Mouse (Mus musculus): ENCODE measurements at regions not wholly inside any gene's neighbourhood (a gene's known extent, or its start where the extent isn't known, plus 50 kb on each side); places are given as distances from the start of the nearest gene placed in this dataset.

GRCm38 (mm10) chr2:75458898-75459297, 200.2 kb upstream of the Hnrnpa3 start:
- no peak for TF ChIP-seq CTCF (IDR thresholded peaks at IDR 0.05; ENCODE audit: extremely low read depth, insufficient read length, insufficient replicate concordance, low read depth, low read length)
- no peak for TF ChIP-seq POLR2A (IDR thresholded peaks at IDR 0.05; ENCODE audit: low read depth, low read length)
- Histone ChIP-seq H3K36me3 (ENCODE audit: control insufficient read depth, insufficient read depth, low read length) (no peaks in the 10 kb centered on the region), H3K27ac (ENCODE audit: insufficient read depth, low read depth, low read length) (no peak overlapping the region), H3K4me1 (ENCODE audit: control insufficient read depth, insufficient read depth, insufficient read length, low read length) (no peaks in the 10 kb centered on the region), H3K27me3 (ENCODE audit: control insufficient read depth, insufficient read depth, low read length) (no peaks in the 10 kb centered on the region), H3K4me3 (ENCODE audit: low read depth, low read length) (no peak overlapping the region)
- WGBS = 82% methylated on average over 3 of the region's 3 CpGs

GRCm38 (mm10) chr2:75460419-75460818, 198.6 kb upstream of the Hnrnpa3 start:
- WGBS = 83% methylated on average over 5 of the region's 5 CpGs
- Histone ChIP-seq H3K27ac (ENCODE audit: insufficient read depth, low read depth, low read length) (no peak overlapping the region), H3K27me3 (ENCODE audit: control insufficient read depth, insufficient read depth, low read length) (no peaks in the 10 kb centered on the region), H3K36me3 (ENCODE audit: control insufficient read depth, insufficient read depth, low read length) (no peaks in the 10 kb centered on the region), H3K4me3 (ENCODE audit: low read depth, low read length) (no peak overlapping the region), H3K4me1 (ENCODE audit: control insufficient read depth, insufficient read depth, insufficient read length, low read length) (no peaks in the 10 kb centered on the region)
- no peak for TF ChIP-seq CTCF (IDR thresholded peaks at IDR 0.05; ENCODE audit: extremely low read depth, insufficient read length, insufficient replicate concordance, low read depth, low read length)
- no peak for TF ChIP-seq POLR2A (IDR thresholded peaks at IDR 0.05; ENCODE audit: low read depth, low read length)

GRCm38 (mm10) chr2:75461019-75461418, 198.0 kb upstream of the Hnrnpa3 start:
- Histone ChIP-seq H3K36me3 (ENCODE audit: control insufficient read depth, insufficient read depth, low read length) (no peaks in the 10 kb centered on the region), H3K4me3 (ENCODE audit: low read depth, low read length) (no peak overlapping the region), H3K27ac (ENCODE audit: insufficient read depth, low read depth, low read length) (no peak overlapping the region), H3K4me1 (ENCODE audit: control insufficient read depth, insufficient read depth, insufficient read length, low read length) (no peaks in the 10 kb centered on the region), H3K27me3 (ENCODE audit: control insufficient read depth, insufficient read depth, low read length) (no peaks in the 10 kb centered on the region)
- TF ChIP-seq CTCF (IDR thresholded peaks at IDR 0.05; ENCODE audit: extremely low read depth, insufficient read length, insufficient replicate concordance, low read depth, low read length) (no peak), POLR2A (IDR thresholded peaks at IDR 0.05; ENCODE audit: low read depth, low read length) (no peak)
- WGBS = 81% methylated on average over 5 of the region's 5 CpGs

GRCm38 (mm10) chr2:75461421-75461991, 197.6 kb upstream of the Hnrnpa3 start:
- Histone ChIP-seq H3K27me3 (ENCODE audit: control insufficient read depth, insufficient read depth, low read length) (no peaks in the 10 kb centered on the region), H3K4me3 (ENCODE audit: low read depth, low read length) (no peak overlapping the region)
- WGBS = 76% methylated on average over 10 of the region's 10 CpGs

GRCm38 (mm10) chr2:75462030-75462671, 196.9 kb upstream of the Hnrnpa3 start:
- Histone ChIP-seq H3K4me1 (ENCODE audit: control insufficient read depth, insufficient read depth, insufficient read length, low read length) (no peaks in the 10 kb centered on the region), H3K36me3 (ENCODE audit: control insufficient read depth, insufficient read depth, low read length) (no peaks in the 10 kb centered on the region), H3K27ac (ENCODE audit: insufficient read depth, low read depth, low read length) (no peak overlapping the region), H3K27me3 (ENCODE audit: control insufficient read depth, insufficient read depth, low read length) (no peaks in the 10 kb centered on the region), H3K4me3 (ENCODE audit: low read depth, low read length) (no peak overlapping the region)
- 86% methylated on average over 5 of the region's 5 CpGs for WGBS
- TF ChIP-seq POLR2A (IDR thresholded peaks at IDR 0.05; ENCODE audit: low read depth, low read length) (no peak), CTCF (IDR thresholded peaks at IDR 0.05; ENCODE audit: extremely low read depth, insufficient read length, insufficient replicate concordance, low read depth, low read length) (no peak)

More at GRCm38 (mm10) chr2:75461421-75461991, 197.6 kb upstream of the Hnrnpa3 start:
- TF ChIP-seq POLR2A (IDR thresholded peaks at IDR 0.05; ENCODE audit: low read depth, low read length) (no peak), CTCF (IDR thresholded peaks at IDR 0.05; ENCODE audit: extremely low read depth, insufficient read length, insufficient replicate concordance, low read depth, low read length) (no peak)
- no peaks in the 10 kb centered on the region for H3K4me1 ChIP-seq (ENCODE audit: control insufficient read depth, insufficient read depth, insufficient read length, low read length)
- no peak overlapping the region for H3K27ac ChIP-seq (ENCODE audit: insufficient read depth, low read depth, low read length)
- no peaks in the 10 kb centered on the region for H3K36me3 ChIP-seq (ENCODE audit: control insufficient read depth, insufficient read depth, low read length)

GRCm38 (mm10) chr2:75463091-75463490, 196.0 kb upstream of the Hnrnpa3 start:
- TF ChIP-seq POLR2A (IDR thresholded peaks at IDR 0.05; ENCODE audit: low read depth, low read length) (no peak), CTCF (IDR thresholded peaks at IDR 0.05; ENCODE audit: extremely low read depth, insufficient read length, insufficient replicate concordance, low read depth, low read length) (no peak)
- 77% methylated on average over 9 of the region's 9 CpGs for WGBS
- no peaks in the 10 kb centered on the region for H3K27me3 ChIP-seq (ENCODE audit: control insufficient read depth, insufficient read depth, low read length)
- H3K27ac ChIP-seq (ENCODE audit: insufficient read depth, low read depth, low read length) = no peak overlapping the region
- no peak overlapping the region for H3K4me3 ChIP-seq (ENCODE audit: low read depth, low read length)
- H3K36me3 ChIP-seq (ENCODE audit: control insufficient read depth, insufficient read depth, low read length) = no peaks in the 10 kb centered on the region
- no peaks in the 10 kb centered on the region for H3K4me1 ChIP-seq (ENCODE audit: control insufficient read depth, insufficient read depth, insufficient read length, low read length)

GRCm38 (mm10) chr2:75464429-75464828, 194.6 kb upstream of the Hnrnpa3 start:
- H3K36me3 ChIP-seq (ENCODE audit: control insufficient read depth, insufficient read depth, low read length) = no peaks in the 10 kb centered on the region
- H3K27ac ChIP-seq (ENCODE audit: insufficient read depth, low read depth, low read length) = no peak overlapping the region
- no peak overlapping the region for H3K4me3 ChIP-seq (ENCODE audit: low read depth, low read length)
- H3K4me1 ChIP-seq (ENCODE audit: control insufficient read depth, insufficient read depth, insufficient read length, low read length) = no peaks in the 10 kb centered on the region
- TF ChIP-seq CTCF (IDR thresholded peaks at IDR 0.05; ENCODE audit: extremely low read depth, insufficient read length, insufficient replicate concordance, low read depth, low read length) (no peak), POLR2A (IDR thresholded peaks at IDR 0.05; ENCODE audit: low read depth, low read length) (no peak)
- H3K27me3 ChIP-seq (ENCODE audit: control insufficient read depth, insufficient read depth, low read length) = no peaks in the 10 kb centered on the region
- 28% methylated on average over 2 of the region's 2 CpGs for WGBS

All from small intestine, adult 2 months (tissue).